Mouse (Mus musculus): ENCODE data around the gene D930048N14Rik. TPM values are rescaled to one million over a fixed set of nuclear protein-coding genes. Genes with fewer than 3 reads are reported as not detected.

Gene D930048N14Rik
- polyA plus RNA-seq, 1 experiment, result 0.22 TPM

- Histone ChIP-seq H3K79me3 (ENCODE audit: low read depth) (peaks cover 31% of the 10 kb centered on the region), H3K79me2 (ENCODE audit: control insufficient read depth, insufficient read depth) (peaks cover 54% of the 10 kb centered on the region), H3K4me3 (ENCODE audit: insufficient read depth, poor library complexity, severe bottlenecking) (no peak overlapping the region), H3K36me3 (ENCODE audit: control insufficient read depth, insufficient read depth) (peaks cover 66% of the 10 kb centered on the region), H3ac (ENCODE audit: control insufficient read depth, insufficient read length, low read depth) (no peak overlapping the region), H3K27me3 (ENCODE audit: control insufficient read depth, insufficient read depth, insufficient read length) (no peaks in the 10 kb centered on the region)
- TF ChIP-seq MYOG (IDR thresholded peaks at IDR 0.05; ENCODE audit: control insufficient read depth, extremely low read depth, insufficient read length) (no peak), CTCF (IDR thresholded peaks at IDR 0.05; ENCODE audit: control insufficient read depth, insufficient read depth, insufficient read length) (no peak), MAX (IDR thresholded peaks at IDR 0.05) (no peak), USF1 (IDR thresholded peaks at IDR 0.05; ENCODE audit: low read depth) (no peak), CEBPB (IDR thresholded peaks at IDR 0.05; ENCODE audit: low read depth) (no peak), MYOD1 (IDR thresholded peaks at IDR 0.05; ENCODE audit: control insufficient read depth, insufficient read length, low read depth) (no peak), FOSL1 (IDR thresholded peaks at IDR 0.05; ENCODE audit: insufficient read depth, low read length, poor library complexity, severe bottlenecking) (no peak)
Observed at GRCm38 (mm10) chr11:51622971-51623491, 27.7 kb upstream of the D930048N14Rik start.

GRCm38 (mm10) chr11:51625187-51625820, 25.4 kb upstream of the D930048N14Rik start:
- Histone ChIP-seq H3ac (ENCODE audit: control insufficient read depth, insufficient read length, low read depth) (peak overlapping the region; percentile 28), H3K27me3 (ENCODE audit: control insufficient read depth, insufficient read depth, insufficient read length) (no peaks in the 10 kb centered on the region), H3K36me3 (ENCODE audit: control insufficient read depth, insufficient read depth) (peaks cover 79% of the 10 kb centered on the region), H3K79me2 (ENCODE audit: control insufficient read depth, insufficient read depth) (peaks cover 49% of the 10 kb centered on the region), H3K79me3 (ENCODE audit: low read depth) (peaks cover 25% of the 10 kb centered on the region), H3K4me3 (ENCODE audit: insufficient read depth, poor library complexity, severe bottlenecking) (no peak overlapping the region)
- no peak for TF ChIP-seq CTCF (IDR thresholded peaks at IDR 0.05; ENCODE audit: control insufficient read depth, insufficient read depth, insufficient read length)
- no peak for TF ChIP-seq MYOG (IDR thresholded peaks at IDR 0.05; ENCODE audit: control insufficient read depth, extremely low read depth, insufficient read length)
- TF ChIP-seq MAX (IDR thresholded peaks at IDR 0.05), result no peak
- no peak for TF ChIP-seq FOSL1 (IDR thresholded peaks at IDR 0.05; ENCODE audit: insufficient read depth, low read length, poor library complexity, severe bottlenecking)
- no peak for TF ChIP-seq USF1 (IDR thresholded peaks at IDR 0.05; ENCODE audit: low read depth)
- TF ChIP-seq MYOD1 (IDR thresholded peaks at IDR 0.05; ENCODE audit: control insufficient read depth, insufficient read length, low read depth), result no peak
- TF ChIP-seq CEBPB (IDR thresholded peaks at IDR 0.05; ENCODE audit: low read depth), result no peak

- Histone ChIP-seq H3K79me2 (ENCODE audit: control insufficient read depth, insufficient read depth) (peaks cover 40% of the 10 kb centered on the region), H3K4me3 (ENCODE audit: insufficient read depth, poor library complexity, severe bottlenecking) (no peak overlapping the region), H3ac (ENCODE audit: control insufficient read depth, insufficient read length, low read depth) (no peak overlapping the region), H3K79me3 (ENCODE audit: low read depth) (peaks cover 6% of the 10 kb centered on the region), H3K27me3 (ENCODE audit: control insufficient read depth, insufficient read depth, insufficient read length) (no peaks in the 10 kb centered on the region), H3K36me3 (ENCODE audit: control insufficient read depth, insufficient read depth) (peaks cover 66% of the 10 kb centered on the region)
- TF ChIP-seq MYOG (IDR thresholded peaks at IDR 0.05; ENCODE audit: control insufficient read depth, extremely low read depth, insufficient read length), result no peak
Observed at GRCm38 (mm10) chr11:51627425-51627824, 23.3 kb upstream of the D930048N14Rik start.

- Histone ChIP-seq H3K79me2 (ENCODE audit: control insufficient read depth, insufficient read depth) (peaks cover 35% of the 10 kb centered on the region), H3K27me3 (ENCODE audit: control insufficient read depth, insufficient read depth, insufficient read length) (no peaks in the 10 kb centered on the region), H3K36me3 (ENCODE audit: control insufficient read depth, insufficient read depth) (peaks cover 61% of the 10 kb centered on the region), H3ac (ENCODE audit: control insufficient read depth, insufficient read length, low read depth) (no peak overlapping the region), H3K79me3 (ENCODE audit: low read depth) (peaks cover 3% of the 10 kb centered on the region), H3K4me3 (ENCODE audit: insufficient read depth, poor library complexity, severe bottlenecking) (no peak overlapping the region)
- no peak for TF ChIP-seq CEBPB (IDR thresholded peaks at IDR 0.05; ENCODE audit: low read depth)
- no peak for TF ChIP-seq MAX (IDR thresholded peaks at IDR 0.05)
Observed at GRCm38 (mm10) chr11:51627907-51628306, 22.8 kb upstream of the D930048N14Rik start.

- H3K27me3 ChIP-seq (ENCODE audit: control insufficient read depth, insufficient read depth, insufficient read length), result no peaks in the 10 kb centered on the region
- peaks cover 42% of the 10 kb centered on the region for H3K36me3 ChIP-seq (ENCODE audit: control insufficient read depth, insufficient read depth)
- TF ChIP-seq CEBPB (IDR thresholded peaks at IDR 0.05; ENCODE audit: low read depth), result no peak
- TF ChIP-seq USF1 (IDR thresholded peaks at IDR 0.05; ENCODE audit: low read depth), result no peak
- no peak for TF ChIP-seq FOSL1 (IDR thresholded peaks at IDR 0.05; ENCODE audit: insufficient read depth, low read length, poor library complexity, severe bottlenecking)
- no peak for TF ChIP-seq MYOD1 (IDR thresholded peaks at IDR 0.05; ENCODE audit: control insufficient read depth, insufficient read length, low read depth)
- TF ChIP-seq MAX (IDR thresholded peaks at IDR 0.05), result no peak
- no peak for TF ChIP-seq CTCF (IDR thresholded peaks at IDR 0.05; ENCODE audit: control insufficient read depth, insufficient read depth, insufficient read length)
- TF ChIP-seq MYOG (IDR thresholded peaks at IDR 0.05; ENCODE audit: control insufficient read depth, extremely low read depth, insufficient read length), result no peak
- H3K79me2 ChIP-seq (ENCODE audit: control insufficient read depth, insufficient read depth), result peaks cover 31% of the 10 kb centered on the region
- H3ac ChIP-seq (ENCODE audit: control insufficient read depth, insufficient read length, low read depth), result no peak overlapping the region
- peaks cover 2% of the 10 kb centered on the region for H3K79me3 ChIP-seq (ENCODE audit: low read depth)
- no peak overlapping the region for H3K4me3 ChIP-seq (ENCODE audit: insufficient read depth, poor library complexity, severe bottlenecking)
Observed at GRCm38 (mm10) chr11:51629651-51630314, 21.0 kb upstream of the D930048N14Rik start.
